Mouse (Mus musculus) limb, embryonic 14.5 days (tissue): ENCODE measurements around the gene Ccdc170. TPM values are rescaled to one million over a fixed set of nuclear protein-coding genes. Genes with fewer than 3 reads are reported as not detected.

Experiments
- ATAC-seq: fragments of 200-750 bp; cut with Nextera tagmentation; 2 replicates; pipeline ENCODE4 v1.8.0; 2017; ENCODE audit warnings: low read depth, moderate number of reproducible peaks, moderate TSS enrichment; ENCODE audit not compliant: low FRiP score
- DNase-seq: peaks from one replicate; pipeline ENCODE4 v3.0.0-alpha.2; 2015; ENCODE audit warnings: low spot score
- H3K27ac ChIP-seq: fragments of 300-500 bp; sonication (generic); replicated peaks from 2 replicates; pipeline ENCODE4 v1.5.1; 2014; ENCODE audit warnings: low read depth, mild to moderate bottlenecking, low read length, moderate library complexity, mixed read lengths
- H3K27me3 ChIP-seq: fragments of 300-500 bp; sonication (generic); 2 replicates; pipeline ENCODE4 v1.6.1; 2014; ENCODE audit warnings: low read length, mixed read lengths; ENCODE audit not compliant: control insufficient read depth, insufficient read depth
- H3K36me3 ChIP-seq: fragments of 300-500 bp; sonication (generic); 2 replicates; pipeline ENCODE4 v1.6.1; 2014; ENCODE audit warnings: mild to moderate bottlenecking, low read length, moderate library complexity, mixed read lengths; ENCODE audit not compliant: control insufficient read depth, insufficient read depth
- H3K4me1 ChIP-seq: fragments of 300-500 bp; sonication (generic); 2 replicates; pipeline ENCODE4 v1.6.1; 2014; ENCODE audit warnings: antibody characterized with exemption, low read length, mixed read lengths; ENCODE audit not compliant: control insufficient read depth, insufficient read depth
- H3K4me2 ChIP-seq: fragments of 300-500 bp; sonication (generic); replicated peaks from 2 replicates; pipeline ENCODE4 v1.6.1; 2014; ENCODE audit warnings: low read depth, mild to moderate bottlenecking, low read length, moderate library complexity; ENCODE audit not compliant: severe bottlenecking
- H3K4me3 ChIP-seq: fragments of 300-500 bp; sonication (generic); replicated peaks from 2 replicates; pipeline ENCODE4 v1.5.1; 2014; ENCODE audit warnings: low read length
- H3K9ac ChIP-seq: fragments of 300-500 bp; sonication (generic); 2 replicates; pipeline ENCODE4 v1.6.1; 2014; ENCODE audit warnings: mild to moderate bottlenecking, low read depth, low read length, moderate library complexity; ENCODE audit not compliant: severe bottlenecking
- H3K9me3 ChIP-seq: fragments of 300-500 bp; sonication (generic); 2 replicates; pipeline ENCODE4 v1.6.1; 2016; ENCODE audit warnings: low read length; ENCODE audit not compliant: control insufficient read depth
- POLR2A ChIP-seq: fragments of 200-500 bp; IDR thresholded peaks from 2 replicates; pipeline ENCODE4 v1.8.0; 2012; ENCODE audit warnings: inconsistent platforms, mild to moderate bottlenecking, moderate library complexity, borderline replicate concordance; ENCODE audit not compliant: insufficient read depth, insufficient read length; ENCODE audit errors: extremely low read depth
- WGBS: fragments of 180-500 bp; shearing (Covaris S2); extraction: QIAGEN DNeasy Blood & Tissue Kit; methylation state at CpG from one replicate; pipeline ENCODE4 v1.1.7; 2014; 5-methylcytosine and 5-hydroxymethylcytosine counted together
- polyA plus RNA-seq, 2 experiments: library from polyadenylated mRNA; depleted of rRNA in 1 of 2; stranded (reverse) in 1 of 2; unstranded in 1 of 2; fragments of >200 nt; fragmentation: Nextera tagmentation in 1 of 2; extraction: Ambion mirVana in 1 of 2; gene quantifications; 2 replicates each; pipeline versions ENCODE4 v1.2.1 to v1.2.3; 2012 to 2014

Ccdc170 gene
- polyA plus RNA-seq, 2 experiments: 0.11 TPM; not detected in 1

GRCm38 (mm10) chr10:4556842-4557377 lies 74.6 kb downstream of the Ccdc170 start:
- no peak overlapping the region for H3K4me3 ChIP-seq
- no peak overlapping the region for H3K27ac ChIP-seq
- H3K9ac ChIP-seq: no peak overlapping the region
- no peak for TF ChIP-seq POLR2A
- no peaks in the 10 kb centered on the region for H3K36me3 ChIP-seq
- WGBS: 81% methylated on average over 3 of the region's 3 CpGs
- ATAC-seq: no peak
- DNase-seq: no peak
- H3K27me3 ChIP-seq: no peaks in the 10 kb centered on the region
- H3K9me3 ChIP-seq: no peaks in the 10 kb centered on the region
- H3K4me2 ChIP-seq: no peak overlapping the region
- no peaks in the 10 kb centered on the region for H3K4me1 ChIP-seq

DNA sequence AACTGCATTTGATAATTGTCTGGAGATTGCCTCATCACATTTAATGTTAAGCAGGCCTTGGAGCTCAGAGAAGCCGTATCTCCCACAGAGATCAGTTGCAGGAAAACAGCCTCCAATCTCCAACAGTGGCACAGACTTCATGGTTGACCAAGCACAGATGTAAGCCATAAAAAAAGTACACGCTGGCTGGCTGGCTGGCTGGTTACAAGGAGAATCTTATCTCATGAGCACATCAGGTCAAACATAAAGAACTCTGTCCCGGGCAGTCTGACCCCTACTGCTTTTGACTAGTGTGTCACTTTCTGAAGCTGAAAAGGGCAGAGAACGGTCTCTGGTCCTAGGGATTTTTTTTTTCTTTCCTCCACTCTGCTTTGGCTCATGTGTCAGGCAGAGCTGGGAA lies 76.8 kb downstream of the Ccdc170 start:
- Histone ChIP-seq H3K9ac (no peak overlapping the region), H3K27ac (no peak overlapping the region), H3K9me3 (no peaks in the 10 kb centered on the region), H3K4me2 (no peak overlapping the region), H3K27me3 (no peaks in the 10 kb centered on the region), H3K4me1 (no peaks in the 10 kb centered on the region), H3K36me3 (no peaks in the 10 kb centered on the region), H3K4me3 (no peak overlapping the region)
- no peak for DNase-seq
- WGBS: 18% methylated on average over 4 of the region's 4 CpGs
- no peak for TF ChIP-seq POLR2A
- no peak for ATAC-seq

DNA sequence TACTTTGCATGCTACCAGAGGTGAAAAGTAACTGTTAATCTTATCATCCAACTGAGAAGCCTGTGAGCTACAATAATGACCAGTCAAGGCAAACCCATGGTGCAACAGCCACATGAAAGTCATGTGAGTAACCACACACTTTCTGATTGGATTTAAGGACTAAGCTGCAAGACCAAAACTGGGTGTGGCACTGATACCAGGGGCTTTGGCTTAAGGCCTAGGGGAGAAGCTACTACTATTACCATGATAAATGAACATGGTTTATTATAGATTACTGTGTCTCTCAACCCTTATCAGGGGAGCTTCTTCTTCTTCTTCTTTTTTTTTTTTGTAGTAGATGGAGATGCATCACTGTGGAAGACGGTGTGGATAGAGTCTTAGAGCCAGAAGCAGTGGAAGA lies 82.8 kb downstream of the Ccdc170 start:
- WGBS: 86% methylated on average over 1 of the region's 1 CpGs
- no peak overlapping the region for H3K4me3 ChIP-seq
- H3K27me3 ChIP-seq: no peaks in the 10 kb centered on the region
- H3K27ac ChIP-seq: no peak overlapping the region
- DNase-seq (no peak), ATAC-seq (no peak)
- H3K36me3 ChIP-seq: no peaks in the 10 kb centered on the region
- H3K4me1 ChIP-seq: no peaks in the 10 kb centered on the region
- H3K9me3 ChIP-seq: no peaks in the 10 kb centered on the region
- TF ChIP-seq POLR2A: no peak
- H3K9ac ChIP-seq: no peak overlapping the region
- no peak overlapping the region for H3K4me2 ChIP-seq

GRCm38 (mm10) chr10:4570778-4571177 lies 88.5 kb downstream of the Ccdc170 start:
- Histone ChIP-seq H3K36me3 (no peaks in the 10 kb centered on the region), H3K9ac (no peak overlapping the region), H3K4me1 (no peaks in the 10 kb centered on the region), H3K4me2 (no peak overlapping the region), H3K4me3 (no peak overlapping the region), H3K27ac (no peak overlapping the region), H3K27me3 (no peaks in the 10 kb centered on the region), H3K9me3 (no peaks in the 10 kb centered on the region)
- DNase-seq (no peak), ATAC-seq (no peak)
- WGBS: 92% methylated on average over 4 of the region's 4 CpGs
- no peak for TF ChIP-seq POLR2A

DNA sequence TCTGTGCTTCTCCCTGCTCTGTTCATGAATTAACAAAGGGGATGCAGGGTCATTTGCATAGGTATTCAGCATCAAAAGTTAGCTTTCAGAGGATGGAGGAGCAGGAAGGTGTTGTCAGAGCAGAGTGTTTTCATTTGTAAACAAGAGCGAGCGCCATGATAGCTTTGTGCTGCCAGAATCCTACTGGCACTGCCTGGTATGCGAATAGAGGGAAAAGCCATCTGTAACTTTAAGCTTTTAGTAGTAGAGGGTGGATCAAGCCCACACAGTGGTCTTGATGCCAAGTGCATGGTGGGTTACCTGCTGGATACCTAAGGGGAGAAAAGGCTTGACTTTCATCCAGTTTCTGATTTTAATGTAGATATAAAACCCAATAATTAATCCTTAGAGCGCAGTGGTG lies 89.0 kb downstream of the Ccdc170 start:
- Histone ChIP-seq H3K4me3 (no peak overlapping the region), H3K27ac (no peak overlapping the region), H3K27me3 (no peaks in the 10 kb centered on the region), H3K4me2 (no peak overlapping the region), H3K9me3 (no peaks in the 10 kb centered on the region), H3K36me3 (no peaks in the 10 kb centered on the region), H3K9ac (no peak overlapping the region), H3K4me1 (no peaks in the 10 kb centered on the region)
- 65% methylated on average over 4 of the region's 4 CpGs for WGBS
- no peak for TF ChIP-seq POLR2A
- DNase-seq (no peak), ATAC-seq (no peak)

DNA sequence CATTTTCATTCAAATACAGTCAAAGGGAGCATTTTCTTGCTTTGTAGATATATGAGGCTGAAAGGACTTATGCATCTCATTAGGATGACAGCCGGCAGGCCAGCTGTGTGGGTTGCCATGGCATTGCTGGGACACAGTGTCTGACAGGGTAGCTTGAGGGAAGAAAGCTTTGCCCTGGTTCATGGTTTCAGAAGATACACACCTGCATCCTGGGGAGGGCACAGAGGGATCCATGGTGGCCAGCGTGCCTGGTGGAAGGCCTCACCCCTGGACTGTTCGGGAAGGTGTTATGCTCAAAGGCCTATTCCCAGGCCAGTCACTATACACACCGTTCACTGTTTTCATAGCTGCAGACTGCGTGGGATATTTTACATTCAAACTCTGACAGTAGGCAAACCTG lies 99.6 kb downstream of the Ccdc170 start:
- no peak overlapping the region for H3K27ac ChIP-seq
- H3K9ac ChIP-seq: no peak overlapping the region
- no peaks in the 10 kb centered on the region for H3K4me1 ChIP-seq
- ATAC-seq (no peak), DNase-seq (no peak)
- TF ChIP-seq POLR2A: no peak
- H3K36me3 ChIP-seq: no peaks in the 10 kb centered on the region
- WGBS: 79% methylated on average over 5 of the region's 5 CpGs
- H3K27me3 ChIP-seq: no peaks in the 10 kb centered on the region
- H3K4me2 ChIP-seq: no peak overlapping the region
- no peaks in the 10 kb centered on the region for H3K9me3 ChIP-seq
- no peak overlapping the region for H3K4me3 ChIP-seq
